ENCODE assay signal across 15 mouse cellular contexts in the genomic region with DNA sequence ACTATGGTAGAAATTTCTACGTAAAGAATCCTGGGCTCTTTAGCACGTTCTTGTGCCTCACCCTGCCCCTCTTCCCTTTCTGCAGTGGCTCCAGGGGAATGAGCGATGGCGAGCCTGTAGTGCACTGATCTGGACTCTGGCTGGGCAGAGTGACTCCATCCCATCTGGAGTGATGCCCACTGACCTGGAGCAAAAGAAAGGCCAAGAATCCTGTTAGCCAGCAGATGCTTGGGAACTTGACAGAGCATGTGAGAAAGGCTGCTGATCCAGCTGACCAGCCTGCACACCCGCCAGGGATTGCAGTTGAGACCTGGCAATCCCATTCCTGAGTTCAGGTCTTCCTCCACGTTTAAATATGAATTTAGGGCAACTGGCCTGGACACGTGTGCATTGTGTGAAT.
DNase-seq lines count a peak whose midpoint lies in the region; ATAC-seq and TF ChIP-seq lines count a peak whose summit lies in the region.
"Had no signal": no experiment of that assay in that cellular context is flagged by ENCODE, and none has a peak within 500 bp of the region (broad histone marks: within the 10 kb centered on the region; RNA-seq: fewer than 3 reads in every experiment).

No protein-coding gene starts in this region.

- no peak overlapping the region for H3K9ac ChIP-seq in midbrain, embryonic 16.5 days (ENCODE audit: low read depth, low read length)
- H3K9ac ChIP-seq: embryonic facial prominence, embryonic 13.5 days had no signal

- no peak overlapping the region for H3K4me2 ChIP-seq in midbrain, embryonic 16.5 days (ENCODE audit: low read length)
- H3K4me2 ChIP-seq: embryonic facial prominence, embryonic 13.5 days; liver, embryonic 11.5 days had no signal

- H3K27ac ChIP-seq in gastrocnemius, adult 2 months, result no peak overlapping the region
- H3K27ac ChIP-seq in layer of hippocampus, adult 2 months, result peak overlapping the region; percentile 73
- H3K27ac ChIP-seq in midbrain, embryonic 16.5 days (ENCODE audit: low read length), result peak overlapping the region; percentile 52
- no peak overlapping the region; the same call in 1 of the 2 replicates for H3K27ac ChIP-seq in midbrain, embryonic 10.5 days (replicated peaks)
- H3K27ac ChIP-seq: embryonic facial prominence, embryonic 13.5 days; forebrain, embryonic 10.5 days; macrophage had no signal

- no peaks in the 10 kb centered on the region for H3K9me3 ChIP-seq in midbrain, embryonic 16.5 days (replicated peaks; ENCODE audit: control insufficient read depth, low read length, poor library complexity, severe bottlenecking)
- peaks cover 9% of the 10 kb centered on the region; the same call in 1 of the 2 replicates for H3K9me3 ChIP-seq in midbrain, embryonic 10.5 days (replicated peaks)
- H3K9me3 ChIP-seq: forebrain, embryonic 10.5 days had no signal

- H3K36me3 ChIP-seq in midbrain, embryonic 16.5 days (ENCODE audit: control insufficient read depth, insufficient read depth, low read length), result no peaks in the 10 kb centered on the region
- no peaks in the 10 kb centered on the region for H3K36me3 ChIP-seq in midbrain, embryonic 10.5 days
- H3K36me3 ChIP-seq: embryonic facial prominence, embryonic 13.5 days; forebrain, embryonic 10.5 days had no signal

- WGBS in midbrain, embryonic 16.5 days, result 45% methylated on average over 7 of the region's 7 CpGs
- 62% methylated on average over 7 of the region's 7 CpGs for WGBS in midbrain, embryonic 10.5 days

- intact Hi-C loops in gastrocnemius, adult 2 months (cut with DNase I), result no loop called here

- TF ChIP-seq CTCF in gastrocnemius, adult 2 months (IDR thresholded peaks at IDR 0.05), result no peak
- no peak for TF ChIP-seq CTCF in layer of hippocampus, adult 2 months (conservative IDR thresholded peaks at IDR 0.05)

- 0 out of 2 replicates have a peak, but pooled peaks have one; percentile 26 for ATAC-seq in midbrain, embryonic 16.5 days
- ATAC-seq: intestine, postnatal 0 days had no signal

- peaks cover 22% of the 10 kb centered on the region for H3K4me1 ChIP-seq in midbrain, embryonic 16.5 days (ENCODE audit: control insufficient read depth, insufficient read depth, low read length)
- peaks cover 22% of the 10 kb centered on the region for H3K4me1 ChIP-seq in midbrain, embryonic 10.5 days
- H3K4me1 ChIP-seq: embryonic facial prominence, embryonic 13.5 days had no signal

- DNase-seq in gastrocnemius, adult 2 months, result peak; percentile 43
- DNase-seq in gastrocnemius, adult 8-10 months (ENCODE audit: low spot score in 2 of 2), result no peak
- DNase-seq in layer of hippocampus, adult 2 months (ENCODE audit: low spot score in 2 of 2), result no peak
- DNase-seq in layer of hippocampus, postnatal 10 days (ENCODE audit: low spot score in 2 of 2), result no peak
- DNase-seq in midbrain, embryonic 10.5 days (ENCODE audit: low spot score), result no peak
- peak; percentile 2 for DNase-seq in skeletal muscle tissue, adult 2 months (ENCODE audit: low read depth, low spot score)
- no peak for DNase-seq in layer of hippocampus, adult 8-10 months (ENCODE audit: low spot score in 2 of 2)
- DNase-seq: adrenal gland, adult 8-10 months; cerebellum, adult 9-10 months had no signal

- H3K27me3 ChIP-seq in midbrain, embryonic 16.5 days (ENCODE audit: control insufficient read depth, insufficient read depth, low read depth, low read length), result no peaks in the 10 kb centered on the region
- H3K27me3 ChIP-seq in midbrain, embryonic 10.5 days (ENCODE audit: low read depth, poor library complexity, severe bottlenecking), result no peaks in the 10 kb centered on the region
- H3K27me3 ChIP-seq: embryonic facial prominence, embryonic 13.5 days had no signal

- H3K4me3 ChIP-seq in gastrocnemius, adult 2 months, result no peak overlapping the region
- no peak overlapping the region for H3K4me3 ChIP-seq in layer of hippocampus, adult 2 months
- no peak overlapping the region for H3K4me3 ChIP-seq in midbrain, embryonic 16.5 days (ENCODE audit: low read depth, low read length)
- no peak overlapping the region for H3K4me3 ChIP-seq in midbrain, embryonic 10.5 days
- H3K4me3 ChIP-seq: embryonic facial prominence, embryonic 13.5 days; forebrain, embryonic 10.5 days had no signal

Comparison
In these comparisons a context has a peak if more than half of its experiments do, and no peak if none do; other contexts are left out.
1. DNase-seq: peak in gastrocnemius, adult 2 months (single experiment) and skeletal muscle tissue, adult 2 months (single experiment); none in gastrocnemius, adult 8-10 months (0 of 2), layer of hippocampus, adult 2 months (0 of 2), layer of hippocampus, postnatal 10 days (0 of 2), midbrain, embryonic 10.5 days (single experiment) and layer of hippocampus, adult 8-10 months (0 of 2).
2. H3K27ac ChIP-seq: peak in layer of hippocampus, adult 2 months (single experiment) and midbrain, embryonic 16.5 days (single experiment); none in gastrocnemius, adult 2 months (single experiment) and midbrain, embryonic 10.5 days (single experiment).